Mouse (Mus musculus) cerebellum, adult 11-12 months (tissue): Measurements from ENCODE around the gene Tm7sf2.

Experiments
- DNase-seq: peaks from one replicate; pipeline ENCODE4 v3.0.0; 2022

Gene Tm7sf2

DNA sequence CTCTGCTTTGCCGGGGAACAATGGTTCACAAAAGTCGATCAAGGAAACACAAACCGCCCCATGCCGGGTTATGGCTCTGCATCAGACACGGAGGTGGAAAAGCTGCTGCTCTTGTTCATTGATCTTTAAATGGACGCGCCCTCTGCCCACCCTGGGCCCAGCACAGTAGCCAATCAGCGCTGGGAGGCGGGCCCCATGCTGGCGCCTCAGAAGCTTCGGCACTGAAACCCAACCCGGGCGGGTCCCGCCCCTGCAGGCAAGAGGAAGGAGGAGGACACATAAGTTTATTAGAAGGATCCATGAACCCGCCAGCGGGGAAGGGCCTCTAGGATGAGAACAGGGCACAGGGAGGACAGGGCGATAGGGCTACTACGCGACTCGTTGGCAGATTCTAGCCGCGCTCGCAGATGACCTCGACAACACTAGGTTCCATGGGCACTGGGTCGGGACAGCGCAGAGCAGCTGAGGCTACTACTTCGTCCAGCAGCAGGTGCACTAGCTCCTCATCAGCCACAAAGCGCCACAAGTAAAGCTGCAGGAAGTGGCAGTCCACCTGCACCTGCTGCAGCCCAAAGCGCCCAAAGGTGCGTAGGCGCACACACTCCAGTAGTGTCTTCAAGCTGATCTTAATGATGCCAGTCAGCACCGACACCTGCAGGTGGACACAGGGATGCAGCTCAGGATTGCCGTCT, at the start of gene Tm7sf2:
TSS of gene Tm7sf2 (minus strand) at position 650 of the 692 bp plus-strand sequence.
- DNase-seq: peak; percentile 86

DNA sequence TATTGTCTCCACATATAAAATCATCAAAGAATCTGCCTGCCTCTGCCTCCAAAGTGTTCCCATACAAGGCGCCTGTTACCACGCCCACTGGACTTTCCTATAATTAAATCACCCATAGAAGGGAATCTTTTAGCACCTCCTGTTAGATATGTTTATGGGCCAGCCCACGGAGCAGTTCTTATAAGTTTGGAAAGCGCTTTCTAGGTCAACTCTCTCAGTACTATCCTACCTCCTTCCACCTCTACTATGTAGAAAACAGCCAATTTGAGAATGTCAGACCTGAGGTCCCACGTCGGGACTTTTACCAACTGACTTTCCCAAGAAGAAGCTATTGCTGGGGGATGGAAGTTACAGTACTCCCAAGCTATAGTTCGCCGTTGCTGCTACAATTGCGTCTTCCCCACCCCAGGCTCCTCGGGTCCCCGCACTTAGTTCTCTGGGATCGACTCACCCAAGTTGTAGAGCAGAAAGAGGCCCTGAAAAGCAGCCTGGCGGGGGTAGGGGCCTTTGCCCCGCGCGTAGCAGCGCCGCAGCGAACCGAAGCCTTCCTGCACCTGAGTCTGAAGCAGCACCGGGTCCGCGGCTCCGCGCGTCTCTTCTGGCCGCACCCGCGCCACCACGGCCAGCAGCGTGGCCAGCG, 49.3 kb upstream of the Tm7sf2 start:
- DNase-seq: no peak

DNA sequence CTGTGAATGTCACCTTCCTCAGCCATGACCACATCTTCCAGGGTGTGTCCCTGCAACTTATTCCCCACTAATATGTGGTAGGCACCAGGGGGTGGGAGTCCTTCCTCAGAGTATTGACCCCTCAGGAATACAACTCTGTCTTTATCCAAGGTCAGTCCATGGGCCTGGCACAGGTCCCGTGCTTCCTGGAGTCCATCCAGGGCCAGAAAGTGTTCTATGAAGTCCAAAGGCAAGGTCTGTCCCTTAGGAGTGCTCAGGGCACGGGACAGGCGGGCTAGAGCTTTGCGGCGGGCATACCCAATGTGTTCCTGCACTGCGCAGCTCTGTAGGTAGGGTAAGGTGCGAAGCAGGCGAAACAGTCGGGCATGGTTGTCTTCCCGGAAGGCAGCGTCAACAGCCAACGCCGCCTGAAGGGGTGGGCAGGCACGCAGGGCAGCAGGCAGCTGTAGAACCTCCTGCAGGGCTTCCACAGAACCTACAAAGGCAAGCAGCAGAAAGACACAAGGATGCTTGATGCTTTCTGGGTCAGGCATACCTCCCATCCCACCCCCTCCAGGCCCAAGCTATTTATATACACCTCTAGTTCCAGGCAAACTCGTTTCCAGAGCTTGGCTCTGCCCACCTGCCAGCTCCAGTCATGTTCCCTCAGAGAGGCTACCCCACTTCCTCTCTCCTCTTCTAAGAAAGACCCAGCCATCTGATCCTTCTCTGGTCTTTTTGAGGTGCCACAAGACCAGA, 48.1 kb upstream of the Tm7sf2 start:
- DNase-seq: peak; percentile 58

DNA sequence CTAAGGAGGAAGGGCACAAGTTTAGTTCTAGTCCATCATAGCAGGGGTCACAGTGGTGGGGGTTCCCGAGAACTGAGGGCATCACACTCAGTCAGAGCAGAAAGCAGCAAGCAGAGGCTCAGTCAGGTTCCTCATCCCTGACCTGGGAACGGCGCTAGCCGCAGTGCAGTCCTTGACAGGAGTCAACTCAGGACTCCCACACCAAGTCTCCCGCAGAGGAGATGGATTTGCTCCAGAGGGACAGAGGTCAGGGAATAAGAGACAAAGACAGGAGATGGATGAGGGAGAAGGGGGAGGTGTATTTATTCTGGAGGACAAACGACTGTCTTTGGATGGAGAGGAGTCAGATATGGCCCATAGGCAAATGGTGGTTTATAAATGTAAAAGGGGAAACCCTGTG, 44.9 kb upstream of the Tm7sf2 start:
- DNase-seq: no peak

DNA sequence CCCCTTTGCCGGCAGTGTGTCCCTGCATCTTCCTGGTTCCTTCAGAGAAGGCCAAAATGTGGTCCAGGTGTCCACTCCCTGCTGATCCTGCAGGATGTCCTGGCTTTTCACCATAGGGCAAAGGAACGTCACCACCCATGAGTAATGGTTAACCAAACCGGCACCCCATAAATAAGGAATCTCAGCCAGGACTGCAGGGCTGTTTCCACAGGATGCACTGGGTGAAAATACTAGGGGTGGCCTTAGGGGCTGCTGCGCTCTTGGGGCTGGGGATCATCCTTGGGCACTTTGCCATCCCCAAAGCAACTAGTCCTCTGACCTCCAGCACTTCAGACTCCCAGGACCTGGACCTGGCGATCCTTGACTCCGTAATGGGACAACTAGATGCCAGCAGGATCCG, 37.4 kb upstream of the Tm7sf2 start, which contains the start of gene Naaladl1:
TSS of gene Naaladl1 (plus strand) at position 197 of the 400 bp plus-strand sequence.
- no peak for DNase-seq

DNA sequence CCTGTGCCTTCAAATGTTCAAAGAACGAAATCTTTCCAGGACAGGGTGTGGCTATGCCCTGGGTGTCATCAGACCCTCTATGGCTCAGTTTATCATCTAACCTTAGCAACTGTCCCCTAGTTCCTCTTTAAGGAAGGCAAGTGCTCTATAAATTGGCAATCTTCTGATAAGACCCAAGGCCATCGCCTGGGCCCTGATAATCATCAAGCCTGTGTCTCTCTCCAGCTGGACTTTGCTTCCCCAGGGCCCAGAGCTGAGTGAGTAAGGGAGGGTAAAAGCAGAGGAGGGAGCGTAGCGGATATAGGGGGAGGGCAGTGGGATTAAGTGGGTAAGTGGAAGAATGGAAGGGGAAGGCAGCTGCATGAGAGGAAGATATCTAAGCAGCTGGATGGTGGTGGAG, 36.3 kb upstream of the Tm7sf2 start:
- no peak for DNase-seq

DNA sequence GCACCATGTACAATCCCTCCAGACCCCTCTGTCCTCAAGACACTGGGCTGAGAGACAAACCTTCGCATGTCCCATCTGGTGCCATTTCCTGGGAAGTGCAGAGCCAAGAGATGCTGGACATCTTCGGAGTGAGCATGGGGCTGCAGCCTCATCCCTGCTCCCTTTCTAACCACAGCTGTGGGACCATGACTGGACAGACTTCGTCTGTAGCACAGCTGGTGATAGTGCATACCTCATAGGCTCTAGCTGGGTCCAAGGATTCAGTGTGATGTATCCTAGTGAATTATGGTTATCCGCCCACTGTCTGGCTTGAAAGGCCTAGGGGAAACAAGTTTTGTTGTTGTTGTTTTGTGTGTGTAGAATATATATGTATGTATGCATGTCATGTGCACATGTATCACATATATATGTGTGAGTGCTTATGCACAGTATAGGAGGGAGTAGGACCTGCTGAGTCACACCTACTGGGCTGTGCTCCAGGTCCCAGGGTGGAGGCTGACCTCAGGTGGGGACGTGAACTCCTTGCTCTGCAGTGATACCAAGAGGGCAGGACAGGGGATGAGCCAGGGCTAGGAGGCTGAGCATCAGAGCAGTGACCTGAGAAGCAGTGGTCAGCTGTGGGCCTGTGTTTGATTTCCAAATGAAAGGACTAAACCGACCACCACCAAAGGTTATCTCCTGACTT, 34.1 kb upstream of the Tm7sf2 start:
- no peak for DNase-seq

DNA sequence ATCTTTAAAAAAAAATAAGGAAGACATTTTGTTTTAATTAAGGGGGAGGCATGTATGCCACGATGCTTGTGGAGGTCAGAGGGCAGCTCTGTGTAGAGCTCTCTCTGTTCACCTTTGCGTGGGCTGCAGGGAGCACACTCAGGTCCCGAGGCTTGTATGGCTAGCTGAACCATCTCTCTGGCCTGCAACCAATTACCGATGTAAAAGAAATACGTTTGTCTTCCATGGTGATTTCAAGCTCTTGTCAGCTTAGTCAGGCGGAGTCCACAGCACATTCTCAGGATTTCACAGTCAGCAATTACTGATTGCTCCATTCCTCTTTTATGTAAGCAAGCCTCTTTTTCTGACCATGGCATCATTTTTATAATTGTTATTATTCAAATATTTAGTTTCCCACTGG, 33.0 kb upstream of the Tm7sf2 start:
- no peak for DNase-seq

DNA sequence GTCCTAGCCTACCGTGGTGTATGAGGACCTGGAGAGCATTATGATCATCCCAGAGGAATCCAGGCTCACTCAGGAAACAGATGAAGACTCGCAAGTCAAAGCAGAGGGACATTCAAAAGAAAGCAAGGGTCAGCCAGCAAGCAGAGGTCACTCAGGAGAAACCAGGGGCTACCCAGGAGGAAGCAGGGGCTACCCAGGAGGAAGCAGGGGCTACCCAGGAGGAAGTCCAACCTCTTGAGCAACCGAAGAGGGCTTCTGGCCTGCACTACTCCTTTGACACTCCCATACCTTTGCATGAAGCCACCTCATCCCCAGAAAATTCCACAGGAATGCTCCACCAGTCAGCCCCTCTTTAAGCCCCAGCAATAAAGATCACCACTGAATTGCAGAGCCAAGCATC, 29.7 kb upstream of the Tm7sf2 start:
- DNase-seq: no peak

DNA sequence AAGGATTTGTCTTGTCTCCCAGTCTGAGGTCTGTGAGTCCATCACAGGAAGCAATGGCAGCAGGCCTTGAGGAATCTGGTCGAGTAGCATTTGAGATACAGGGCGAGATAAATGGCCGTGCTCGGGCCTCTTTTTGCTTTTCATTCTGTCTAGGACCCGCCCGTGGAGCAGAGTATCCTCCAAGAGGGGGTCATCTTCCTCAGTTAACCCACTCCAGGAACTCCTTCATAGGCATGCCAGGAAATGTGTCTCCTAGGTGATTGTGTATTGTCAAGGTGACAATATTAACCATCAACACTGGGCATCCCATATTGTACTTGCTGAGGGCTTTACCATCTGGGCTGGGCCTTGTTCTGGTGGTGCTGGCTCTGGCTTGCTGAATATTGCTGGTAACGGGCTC, 25.9 kb upstream of the Tm7sf2 start, which contains the start of gene AC131692.1:
TSS of gene AC131692.1 (plus strand) at position 301 of the 400 bp plus-strand sequence.
- DNase-seq: no peak

DNA sequence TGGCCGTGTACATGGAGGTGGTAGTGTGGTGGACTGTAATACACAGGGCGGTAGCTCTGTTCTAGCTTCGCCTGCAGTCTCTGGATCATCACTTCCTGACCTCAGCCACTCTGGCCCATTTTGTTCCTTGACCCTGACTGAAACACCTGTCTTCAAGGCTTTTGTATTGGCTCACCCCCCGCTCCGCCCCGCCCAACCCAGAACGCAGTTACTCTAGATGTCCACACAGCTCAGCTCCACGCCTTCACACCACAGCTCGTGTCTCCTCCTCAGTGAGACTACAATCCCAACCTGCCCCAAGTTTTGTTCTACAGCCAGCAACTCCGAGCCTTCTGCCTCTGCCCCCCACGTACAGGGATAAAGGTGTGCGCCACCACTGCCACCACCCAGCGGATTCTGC, 20.7 kb upstream of the Tm7sf2 start:
- DNase-seq: no peak

DNA sequence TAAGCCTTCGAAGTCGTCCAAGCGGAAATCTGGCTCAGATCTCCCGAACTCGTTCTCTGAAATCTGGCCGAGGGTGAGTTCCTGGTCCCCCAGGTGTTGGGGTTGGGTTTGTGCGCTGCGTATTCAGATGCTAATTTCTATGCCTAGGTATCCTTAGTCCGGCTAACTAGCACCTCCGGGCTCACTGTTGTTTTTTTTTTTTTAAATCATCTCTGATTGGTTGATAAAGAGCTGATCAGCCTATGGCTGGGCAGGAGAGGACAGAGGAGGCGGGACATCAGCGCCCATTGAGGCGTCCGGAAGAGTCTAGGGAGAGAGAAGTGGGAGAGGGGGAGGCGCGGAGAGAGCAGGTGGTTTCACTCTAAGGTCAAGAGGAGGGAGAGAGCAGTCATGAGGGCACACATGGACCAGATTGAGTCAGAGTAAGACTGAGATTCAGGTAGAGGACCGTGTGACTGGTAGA, 17.3 kb upstream of the Tm7sf2 start:
- DNase-seq: no peak

DNA sequence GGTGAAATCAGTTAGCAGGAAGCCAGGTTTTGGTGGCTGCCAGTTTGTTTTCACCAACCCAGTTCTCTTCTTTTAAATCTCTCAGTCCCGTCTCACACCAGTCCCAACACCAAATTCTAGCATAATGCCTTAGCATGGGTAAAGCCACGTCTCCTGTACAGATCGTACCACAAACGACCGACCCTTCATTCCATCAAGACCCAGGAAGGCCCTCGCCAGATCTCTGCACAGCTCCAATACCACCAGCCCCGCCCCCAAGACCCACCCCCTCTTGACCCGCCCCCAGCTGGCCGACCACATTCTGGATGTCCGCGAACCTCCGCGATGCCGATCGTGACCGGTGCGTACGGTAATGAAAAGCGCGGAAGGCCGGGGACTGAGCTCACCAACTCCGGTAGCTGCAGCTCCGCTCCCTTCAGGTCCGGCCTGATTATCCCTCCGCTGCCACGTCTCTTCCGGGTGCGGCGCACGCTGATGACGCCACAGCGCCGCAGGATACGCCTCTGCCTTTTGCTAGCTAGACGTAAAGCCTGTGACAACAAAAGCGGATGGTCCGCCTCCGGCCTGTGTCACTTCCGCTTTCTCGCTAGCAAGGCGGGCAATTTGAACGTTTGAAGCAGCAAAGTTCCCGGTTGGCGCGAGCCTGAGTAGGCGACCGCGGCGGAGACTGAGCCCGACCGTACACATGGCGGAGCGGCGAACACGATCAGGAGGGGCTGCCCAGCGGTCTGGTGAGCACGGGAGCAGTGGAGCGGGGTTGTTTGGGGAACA, 16.5 kb upstream of the Tm7sf2 start, which contains the start of the genes Zfpl1 and Cdca5:
TSS of gene Zfpl1 (minus strand) at position 479 of the 771 bp plus-strand sequence.
TSS of gene Cdca5 (plus strand) at position 506 of the 771 bp plus-strand sequence.
- DNase-seq: peak; percentile 98

DNA sequence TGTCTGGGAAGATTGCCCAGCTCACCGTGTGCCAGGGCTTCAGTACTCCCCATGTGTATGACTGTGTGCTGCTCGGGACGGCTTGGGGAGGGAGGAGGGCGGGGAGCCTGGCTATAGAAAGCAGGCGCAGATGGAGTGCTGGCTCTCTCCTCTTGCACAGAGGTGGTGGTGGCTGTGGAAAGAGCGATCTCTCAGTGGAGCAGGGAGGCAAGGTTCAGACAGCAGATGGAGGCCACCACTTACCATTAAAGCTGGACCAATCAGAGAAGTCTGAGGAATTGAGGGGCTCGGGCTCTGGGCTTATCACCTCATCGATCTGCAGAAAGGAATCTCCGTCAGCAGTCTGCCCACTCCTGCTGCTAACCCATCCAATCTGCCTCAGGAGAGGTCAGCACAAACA, 14.0 kb upstream of the Tm7sf2 start, which contains the start of gene Gm28374:
TSS of gene Gm28374 (minus strand) at position 101 of the 400 bp plus-strand sequence.
- no peak for DNase-seq

DNA sequence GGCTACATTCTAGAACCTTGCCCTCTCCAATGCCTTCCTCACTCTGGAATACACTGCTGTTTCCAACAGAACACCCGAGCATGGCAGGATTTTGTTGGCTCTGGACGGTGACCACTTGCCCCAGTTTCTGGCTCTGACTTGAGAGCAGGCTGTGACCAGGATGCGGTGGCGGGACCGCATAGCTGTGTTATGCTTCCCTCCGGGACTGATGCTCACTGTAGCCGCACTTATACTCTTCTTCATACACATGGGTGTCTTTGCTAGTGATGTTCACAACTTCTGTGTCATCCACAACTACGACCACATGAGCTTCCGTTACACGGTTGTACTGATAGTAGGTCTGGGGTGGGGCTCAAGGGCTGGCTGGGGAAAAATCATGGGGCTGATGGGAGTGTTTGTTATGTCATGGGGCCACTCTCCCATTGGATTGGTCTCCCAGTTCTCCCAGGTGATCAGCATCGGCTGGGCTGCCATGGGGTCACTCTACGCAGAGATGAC, 11.9 kb upstream of the Tm7sf2 start, which contains the start of gene Tmem262:
TSS of gene Tmem262 (plus strand) at position 51 of the 498 bp plus-strand sequence.
- no peak for DNase-seq

DNA sequence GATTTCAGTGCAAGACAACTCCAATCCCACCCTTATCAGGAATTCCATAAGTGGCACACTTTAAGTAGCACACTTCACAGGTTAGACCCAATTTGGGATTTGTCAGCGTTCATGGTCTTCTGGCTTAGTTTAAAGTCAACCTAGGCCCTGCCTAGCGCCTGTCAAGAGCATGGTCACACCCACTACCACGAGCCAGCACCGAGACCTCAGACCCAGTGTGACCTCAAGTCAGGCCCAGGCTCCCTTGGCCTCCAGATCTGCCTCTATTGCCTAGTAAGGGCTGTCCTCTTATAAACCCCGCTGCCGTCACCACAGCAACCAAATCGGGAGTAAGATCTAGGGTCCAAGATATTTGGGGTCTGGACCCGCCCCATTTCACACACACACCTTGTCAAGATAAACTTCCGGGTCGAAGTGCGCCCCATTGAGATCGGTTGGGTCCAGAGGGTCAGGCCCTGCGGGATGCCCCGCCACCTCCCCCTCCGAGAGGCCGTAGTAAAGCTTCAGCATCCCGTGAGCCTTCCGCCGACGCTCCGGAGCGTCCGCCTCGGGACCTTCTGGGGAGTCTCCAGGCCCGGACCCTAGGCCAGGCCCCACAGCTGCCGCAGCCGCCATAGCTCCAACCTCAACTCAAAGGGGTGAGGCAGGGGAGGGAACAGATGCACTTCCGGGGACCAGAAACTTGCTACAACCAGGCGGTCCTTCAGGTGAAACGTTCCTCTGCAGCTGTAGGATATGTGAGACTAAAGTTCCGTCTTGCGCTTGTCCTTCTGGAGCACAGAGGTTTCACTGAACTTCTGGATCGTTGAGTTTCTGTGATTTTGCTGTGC, 8.6 kb upstream of the Tm7sf2 start, which contains the start of gene Vps51:
TSS of gene Vps51 (minus strand) at position 668 of the 830 bp plus-strand sequence.
- DNase-seq: peak; percentile 84

DNA sequence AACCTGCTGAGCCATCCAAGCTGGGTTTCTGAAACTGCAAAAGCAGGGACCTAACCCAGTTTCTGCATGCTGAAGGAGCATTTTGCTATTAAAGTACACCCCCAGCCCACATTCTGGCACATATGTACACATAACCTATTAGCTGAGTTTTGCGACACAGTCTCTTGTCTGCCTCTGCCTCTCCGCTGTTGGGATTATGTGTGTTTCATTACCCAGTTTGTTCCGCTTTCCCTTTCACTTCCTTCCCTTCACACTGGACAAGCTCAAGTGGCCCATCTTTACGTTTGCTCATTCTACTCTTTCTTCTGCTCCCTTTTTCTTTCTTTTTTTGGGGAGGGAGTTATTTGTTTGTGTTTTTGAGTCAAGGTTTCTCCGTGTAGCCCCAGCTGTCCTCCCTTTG, 5.7 kb upstream of the Tm7sf2 start:
- no peak for DNase-seq

DNA sequence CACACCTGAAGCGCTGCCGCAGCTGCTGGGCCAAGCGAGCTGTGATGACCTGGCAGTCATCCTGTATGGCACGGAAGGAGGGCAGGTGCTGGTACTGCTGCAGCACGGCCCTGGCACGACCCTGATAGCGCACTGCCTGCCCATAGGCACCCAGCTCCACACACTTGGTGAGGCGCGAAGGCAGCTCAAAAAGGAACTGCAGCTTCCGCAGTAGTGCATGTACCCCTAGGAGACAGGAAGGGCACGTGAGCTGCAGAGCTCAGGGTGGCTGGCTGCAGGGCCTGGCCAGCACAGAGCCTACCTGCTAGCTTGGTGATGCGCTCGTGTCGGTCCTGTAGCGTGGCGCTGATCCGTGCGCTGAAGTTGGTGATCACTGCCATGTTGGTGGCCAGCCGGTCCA, 3.1 kb upstream of the Tm7sf2 start:
- DNase-seq: no peak

DNA sequence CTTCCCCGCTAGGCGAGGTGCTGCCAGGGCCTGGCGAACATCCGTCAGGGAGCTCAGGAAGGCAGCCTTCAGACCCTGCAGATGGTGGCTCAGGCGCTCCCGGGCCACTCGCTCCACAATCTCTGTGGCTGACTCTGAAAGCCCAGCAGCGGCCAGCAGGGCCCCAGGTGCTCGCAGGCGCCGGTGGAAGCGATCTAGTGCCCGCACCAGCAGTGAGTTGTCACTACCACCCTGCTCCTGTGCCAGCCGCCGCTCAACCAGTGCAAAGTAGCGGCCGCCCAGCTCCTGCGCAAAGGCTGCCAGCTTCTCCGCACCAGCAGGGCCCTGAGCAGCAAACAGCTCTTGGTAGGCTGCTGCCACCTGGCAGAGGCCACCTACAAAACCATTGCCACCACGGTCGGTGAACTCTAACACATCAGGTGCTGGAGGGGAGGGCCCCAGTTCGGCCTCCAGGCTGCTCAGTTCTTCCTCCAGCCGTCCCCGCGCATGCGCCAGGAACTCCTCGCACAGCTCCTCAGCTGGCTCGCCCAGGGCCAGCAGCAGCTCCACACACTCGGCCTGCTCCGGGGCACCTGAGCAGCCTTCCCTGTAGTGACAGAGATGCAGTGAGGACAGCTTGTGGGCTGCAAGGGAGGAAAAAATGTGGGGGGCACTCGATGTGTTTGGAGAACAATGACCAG, 2.5 kb upstream of the Tm7sf2 start:
- DNase-seq: no peak

DNA sequence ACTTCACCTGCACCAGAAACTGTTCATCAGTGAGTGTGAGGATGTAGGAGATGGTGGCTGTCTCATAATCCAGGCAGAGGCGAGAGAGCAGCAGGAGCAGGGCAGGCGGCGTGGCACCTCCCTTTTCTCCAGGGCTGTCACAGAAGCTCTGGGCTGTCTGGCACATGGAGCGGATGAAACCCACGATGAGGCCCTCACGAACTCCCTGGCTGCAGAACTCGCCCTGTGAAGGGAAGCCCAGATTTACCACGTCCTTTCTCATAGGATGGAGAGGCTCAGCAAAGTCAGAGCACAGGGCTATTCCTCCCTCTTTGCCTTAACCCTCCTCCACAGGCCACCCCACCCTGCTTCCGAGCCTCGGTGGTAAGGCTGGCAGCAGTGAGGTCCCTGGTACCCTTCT, 1.7 kb upstream of the Tm7sf2 start:
- DNase-seq: no peak
